Mouse (Mus musculus) midbrain, embryonic 15.5 days (tissue): Measurements from ENCODE around the gene Prpf18. TPM values are rescaled to one million over a fixed set of nuclear protein-coding genes. Genes with fewer than 3 reads are reported as not detected.

ENCODE experiments used
- ATAC-seq: fragments of 200-750 bp; cut with Nextera tagmentation; replicated peaks from 2 replicates; pipeline ENCODE4 v1.8.0; 2017; ENCODE audit warnings: moderate TSS enrichment
- H3K27ac ChIP-seq: fragments of 300-500 bp; sonication (generic); 2 replicates; pipeline ENCODE4 v1.5.1; 2015; ENCODE audit warnings: mild to moderate bottlenecking, inconsistent platforms
- H3K27me3 ChIP-seq: fragments of 300-500 bp; sonication (generic); replicated peaks from 2 replicates; pipeline ENCODE4 v1.6.1; 2015; ENCODE audit warnings: inconsistent platforms
- H3K36me3 ChIP-seq: fragments of 300-500 bp; sonication (generic); replicated peaks from 2 replicates; pipeline ENCODE4 v1.6.1; 2015; ENCODE audit warnings: inconsistent platforms
- H3K4me1 ChIP-seq: fragments of 300-500 bp; sonication (generic); 2 replicates; pipeline ENCODE4 v1.6.1; 2015; ENCODE audit warnings: inconsistent platforms
- H3K4me2 ChIP-seq: fragments of 300-500 bp; sonication (generic); 2 replicates; pipeline ENCODE4 v1.6.1; 2015; ENCODE audit warnings: inconsistent platforms, mild to moderate bottlenecking, moderate library complexity
- H3K4me3 ChIP-seq: fragments of 300-500 bp; sonication (generic); 2 replicates; pipeline ENCODE4 v1.5.1; 2015; ENCODE audit warnings: mild to moderate bottlenecking, inconsistent platforms
- H3K9ac ChIP-seq: fragments of 300-500 bp; sonication (generic); 2 replicates; pipeline ENCODE4 v1.6.1; 2015; ENCODE audit warnings: mild to moderate bottlenecking, inconsistent platforms
- H3K9me3 ChIP-seq: fragments of 300-500 bp; sonication (generic); 2 replicates; pipeline ENCODE4 v1.6.1; 2016; ENCODE audit warnings: inconsistent platforms
- WGBS: fragments of 180-500 bp; shearing (Covaris S2); methylation state at CpG from one replicate; pipeline ENCODE4 v1.1.7; 2015; ENCODE audit warnings: mixed read lengths; 5-methylcytosine and 5-hydroxymethylcytosine counted together
- polyA plus RNA-seq: library from polyadenylated mRNA; unstranded; fragments of >200 nt; fragmentation: Nextera tagmentation; extraction: Ambion mirVana; gene quantifications from 2 replicates; pipeline ENCODE4 v1.2.1, GENCODE M21; 2015

Prpf18 gene
- polyA plus RNA-seq, 1 experiment from 2014 or later = 49.3 TPM

DNA sequence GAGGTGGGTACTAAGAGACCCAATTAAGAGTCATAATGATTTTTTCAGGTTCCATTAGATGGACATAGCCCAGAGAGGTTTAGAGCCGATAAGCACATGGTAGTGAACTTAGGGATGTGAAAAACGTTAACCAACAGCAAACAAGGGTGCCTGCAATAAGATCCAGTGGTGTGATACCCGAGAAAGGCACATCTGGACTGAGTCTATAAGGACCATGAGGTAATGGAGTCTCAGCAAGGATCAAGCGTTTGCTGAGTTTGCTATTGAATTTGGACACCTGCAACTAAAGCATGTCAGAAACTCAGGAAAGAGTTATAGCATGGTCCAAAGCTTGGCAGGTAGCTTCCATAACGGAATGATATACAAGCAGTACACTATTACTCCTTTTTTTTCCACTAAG is 67.7 kb downstream of the Prpf18 start:
- no peak for ATAC-seq
- Histone ChIP-seq H3K9ac (no peak overlapping the region), H3K27ac (no peak overlapping the region), H3K9me3 (no peaks in the 10 kb centered on the region), H3K27me3 (no peaks in the 10 kb centered on the region), H3K4me2 (no peak overlapping the region), H3K36me3 (0 out of 2 replicates have a peak, but pooled peaks cover 5% of the 10 kb centered on the region), H3K4me3 (no peak overlapping the region), H3K4me1 (no peaks in the 10 kb centered on the region)
- 83% methylated on average over 5 of the region's 5 CpGs for WGBS

- 87% methylated on average over 2 of the region's 2 CpGs for WGBS
- Histone ChIP-seq H3K4me3 (no peak overlapping the region), H3K4me1 (no peaks in the 10 kb centered on the region), H3K4me2 (no peak overlapping the region), H3K9ac (no peak overlapping the region), H3K27me3 (no peaks in the 10 kb centered on the region), H3K27ac (no peak overlapping the region), H3K9me3 (no peaks in the 10 kb centered on the region), H3K36me3 (0 out of 2 replicates have a peak, but pooled peaks cover 5% of the 10 kb centered on the region)
- ATAC-seq = no peak
Measured at GRCm38 (mm10) chr2:4582930-4583329, 69.0 kb downstream of the Prpf18 start.

DNA sequence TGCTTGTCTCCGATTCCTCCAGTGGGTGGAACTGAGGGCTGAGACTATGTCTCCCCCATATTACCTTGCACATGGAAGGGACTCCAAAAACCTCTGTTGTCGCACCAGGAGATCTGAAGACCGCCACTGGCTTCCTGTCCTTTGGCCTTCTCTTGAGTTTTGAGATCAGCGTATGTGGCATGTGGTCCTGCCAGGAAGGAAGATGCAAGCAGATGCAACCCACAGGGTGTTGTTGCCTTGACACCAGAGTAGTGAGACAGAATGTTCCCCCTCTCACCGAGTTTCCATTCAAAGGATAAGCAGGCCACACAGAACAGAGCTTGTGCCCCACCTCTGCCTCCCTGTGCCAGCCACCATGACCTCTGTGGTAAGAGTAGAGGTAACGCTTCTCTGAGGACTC is 71.2 kb downstream of the Prpf18 start:
- 78% methylated on average over 6 of the region's 6 CpGs for WGBS
- Histone ChIP-seq H3K4me1 (0 out of 2 replicates have a peak, but pooled peaks cover 2% of the 10 kb centered on the region), H3K4me2 (no peak overlapping the region), H3K9ac (no peak overlapping the region), H3K4me3 (no peak overlapping the region), H3K9me3 (no peaks in the 10 kb centered on the region), H3K27ac (no peak overlapping the region), H3K27me3 (no peaks in the 10 kb centered on the region), H3K36me3 (0 out of 2 replicates have a peak, but pooled peaks cover 5% of the 10 kb centered on the region)
- ATAC-seq = no peak

DNA sequence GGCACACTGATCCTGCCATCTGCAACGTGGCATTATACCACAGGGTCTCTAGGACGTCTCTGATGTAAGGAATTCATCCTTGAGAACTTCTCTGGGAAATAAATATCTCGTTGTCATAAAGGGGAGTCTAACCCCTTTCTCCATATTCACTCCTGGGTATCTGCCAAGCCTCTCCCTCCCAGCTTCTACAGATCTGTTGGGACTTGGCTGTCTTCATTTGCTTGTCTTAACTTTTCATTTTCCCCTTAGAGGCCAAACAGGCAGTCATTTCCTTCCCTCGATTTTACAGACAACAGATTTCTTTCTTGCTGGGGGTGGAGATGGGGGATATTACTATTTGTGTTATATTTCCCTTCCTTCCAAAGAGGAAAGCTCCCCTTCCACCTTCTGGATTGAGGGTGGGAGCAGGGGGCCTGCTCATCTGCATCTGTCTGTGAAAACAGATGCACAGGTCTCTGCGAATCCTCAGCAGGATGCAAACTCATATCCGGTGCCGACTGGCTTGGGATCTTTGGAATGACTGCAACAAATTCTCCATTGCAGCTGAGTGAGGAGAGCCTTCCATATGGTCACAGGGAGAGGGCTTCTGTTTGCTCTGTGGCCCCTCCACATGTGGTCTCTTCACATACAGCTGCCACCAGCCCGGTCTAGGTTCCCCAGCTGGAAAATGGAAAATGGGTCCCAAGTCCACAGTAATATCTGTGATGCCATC is 72.4 kb downstream of the Prpf18 start:
- no peak overlapping the region for H3K4me2 ChIP-seq

GRCm38 (mm10) chr2:4578291-4578690 is 73.6 kb downstream of the Prpf18 start:
- no peaks in the 10 kb centered on the region for H3K27me3 ChIP-seq
- no peaks in the 10 kb centered on the region for H3K9me3 ChIP-seq
- H3K4me3 ChIP-seq = no peak overlapping the region
- no peak overlapping the region for H3K27ac ChIP-seq
- 87% methylated on average over 5 of the region's 5 CpGs for WGBS
- peaks cover 14% of the 10 kb centered on the region; the same call in 1 of the 2 replicates for H3K36me3 ChIP-seq
- H3K4me1 ChIP-seq = 0 out of 2 replicates have a peak, but pooled peaks cover 3% of the 10 kb centered on the region
- H3K4me2 ChIP-seq = no peak overlapping the region
- no peak for ATAC-seq
- H3K9ac ChIP-seq = no peak overlapping the region

More for the DNA sequence above, 72.4 kb downstream of the Prpf18 start:
- no peak for ATAC-seq
- no peak overlapping the region for H3K9ac ChIP-seq
- H3K27ac ChIP-seq = 0 out of 2 replicates have a peak overlapping the region, but pooled peaks have one; percentile 8
- 0 out of 2 replicates have a peak, but pooled peaks cover 3% of the 10 kb centered on the region for H3K4me1 ChIP-seq
- no peak overlapping the region for H3K4me3 ChIP-seq
- WGBS = 78% methylated on average over 8 of the region's 8 CpGs
- peaks cover 12% of the 10 kb centered on the region; the same call in 1 of the 2 replicates for H3K36me3 ChIP-seq
- H3K27me3 ChIP-seq = no peaks in the 10 kb centered on the region
- no peaks in the 10 kb centered on the region for H3K9me3 ChIP-seq

DNA sequence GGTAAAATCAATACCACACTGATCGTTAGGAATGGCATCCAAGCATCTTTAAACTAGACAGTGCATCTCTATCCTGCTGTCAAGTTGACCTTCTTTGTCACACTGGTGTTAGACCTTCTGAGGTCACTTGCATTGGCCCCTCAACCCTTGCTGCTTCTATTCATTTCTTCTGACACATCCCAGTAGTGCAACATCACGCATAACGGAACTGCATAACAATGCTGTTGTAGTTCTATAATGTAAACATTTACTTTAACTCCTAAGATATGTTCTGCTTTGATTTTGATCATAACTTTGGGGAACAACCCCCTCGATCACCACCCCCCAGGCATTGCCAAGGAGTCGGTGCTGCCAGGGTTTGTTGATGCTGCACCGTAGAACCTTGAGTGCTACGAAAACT is 75.9 kb downstream of the Prpf18 start:
- WGBS = 89% methylated on average over 7 of the region's 7 CpGs
- Histone ChIP-seq H3K27ac (no peak overlapping the region), H3K4me2 (no peak overlapping the region), H3K4me1 (0 out of 2 replicates have a peak, but pooled peaks cover 3% of the 10 kb centered on the region), H3K4me3 (no peak overlapping the region), H3K36me3 (peaks cover 28% of the 10 kb centered on the region; the same call in 1 of the 2 replicates), H3K9ac (no peak overlapping the region), H3K9me3 (no peaks in the 10 kb centered on the region), H3K27me3 (no peaks in the 10 kb centered on the region)
- no peak for ATAC-seq

DNA sequence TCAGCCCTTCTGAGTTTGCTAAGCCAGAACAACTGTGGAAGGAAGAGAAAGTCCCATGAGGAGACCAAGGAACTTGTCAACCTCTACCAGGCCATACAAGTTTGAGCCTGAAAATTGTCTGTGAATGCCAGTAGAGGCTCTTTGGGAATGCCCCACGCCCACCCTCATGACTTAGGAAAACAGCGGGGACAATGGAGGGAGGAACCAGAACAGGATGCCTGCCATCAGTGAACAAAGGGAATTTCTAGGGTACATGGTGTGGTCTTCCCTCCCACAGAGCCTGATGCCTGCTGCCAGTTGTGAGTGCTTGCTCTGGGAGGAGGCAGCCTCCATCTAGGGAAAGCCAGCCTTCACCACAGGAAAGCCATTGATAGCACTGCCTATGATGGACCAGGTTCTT is 76.8 kb downstream of the Prpf18 start:
- no peak overlapping the region for H3K4me2 ChIP-seq
- H3K27ac ChIP-seq = no peak overlapping the region
- 0 out of 2 replicates have a peak, but pooled peaks cover 3% of the 10 kb centered on the region for H3K4me1 ChIP-seq
- WGBS = 50% methylated on average over 2 of the region's 2 CpGs
- H3K27me3 ChIP-seq = no peaks in the 10 kb centered on the region
- ATAC-seq = no peak
- H3K9me3 ChIP-seq = no peaks in the 10 kb centered on the region
- peaks cover 28% of the 10 kb centered on the region; the same call in 1 of the 2 replicates for H3K36me3 ChIP-seq
- H3K9ac ChIP-seq = no peak overlapping the region
- no peak overlapping the region for H3K4me3 ChIP-seq

- Histone ChIP-seq H3K27me3 (no peaks in the 10 kb centered on the region), H3K27ac (no peak overlapping the region), H3K9me3 (no peaks in the 10 kb centered on the region), H3K4me1 (0 out of 2 replicates have a peak, but pooled peaks cover 3% of the 10 kb centered on the region), H3K4me3 (no peak overlapping the region), H3K36me3 (peaks cover 28% of the 10 kb centered on the region; the same call in 1 of the 2 replicates), H3K4me2 (no peak overlapping the region), H3K9ac (no peak overlapping the region)
- 85% methylated on average over 5 of the region's 5 CpGs for WGBS
- no peak for ATAC-seq
Measured at GRCm38 (mm10) chr2:4574251-4574650, 77.7 kb downstream of the Prpf18 start.

DNA sequence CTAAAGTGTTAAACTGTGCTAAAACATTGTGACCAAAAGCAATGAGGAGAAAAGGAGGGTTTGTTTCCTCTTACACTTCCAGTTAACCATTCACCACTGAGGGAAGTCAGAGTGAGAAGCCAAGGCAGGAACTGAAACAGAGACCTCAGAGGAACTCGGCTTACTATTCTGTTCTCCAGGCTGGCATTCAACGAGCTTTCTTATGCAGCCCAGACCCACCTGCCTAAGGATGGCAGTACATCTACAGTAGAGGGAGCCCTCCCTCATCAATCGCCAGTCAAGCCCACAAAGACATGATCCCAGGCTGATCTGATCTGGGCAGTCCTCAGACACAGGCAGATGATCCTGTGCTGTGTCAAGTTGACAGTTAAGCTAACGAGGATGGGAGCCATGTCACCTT is 78.5 kb downstream of the Prpf18 start:
- no peak for ATAC-seq
- H3K36me3 ChIP-seq = peaks cover 28% of the 10 kb centered on the region; the same call in 1 of the 2 replicates

GRCm38 (mm10) chr2:4572498-4573263 is 79.2 kb downstream of the Prpf18 start:
- Histone ChIP-seq H3K4me1 (0 out of 2 replicates have a peak, but pooled peaks cover 3% of the 10 kb centered on the region), H3K9ac (no peak overlapping the region), H3K9me3 (no peaks in the 10 kb centered on the region), H3K4me2 (no peak overlapping the region), H3K36me3 (peaks cover 28% of the 10 kb centered on the region; the same call in 1 of the 2 replicates), H3K27ac (no peak overlapping the region), H3K4me3 (no peak overlapping the region), H3K27me3 (no peaks in the 10 kb centered on the region)
- 85% methylated on average over 7 of the region's 7 CpGs for WGBS
- ATAC-seq = no peak

More for the DNA sequence above, 78.5 kb downstream of the Prpf18 start:
- no peak overlapping the region for H3K4me2 ChIP-seq
- H3K27ac ChIP-seq = no peak overlapping the region
- WGBS = 65% methylated on average over 4 of the region's 4 CpGs
- no peaks in the 10 kb centered on the region for H3K27me3 ChIP-seq
- H3K4me3 ChIP-seq = no peak overlapping the region
- H3K9ac ChIP-seq = no peak overlapping the region
- 0 out of 2 replicates have a peak, but pooled peaks cover 3% of the 10 kb centered on the region for H3K4me1 ChIP-seq
- H3K9me3 ChIP-seq = no peaks in the 10 kb centered on the region
